Mouse (Mus musculus) olfactory bulb, adult 2 months (tissue): ENCODE results near the gene Tubgcp5.

Experiments
- CTCF ChIP-seq: fragments of 200-500 bp; IDR thresholded peaks from 2 replicates; pipeline ENCODE4 v1.5.1; 2012; ENCODE audit warnings: low read depth, mild to moderate bottlenecking, low read length, moderate library complexity; ENCODE audit not compliant: insufficient read depth
- POLR2A ChIP-seq: fragments of 200-500 bp; IDR thresholded peaks from 2 replicates; pipeline ENCODE4 v1.6.1; 2012; ENCODE audit warnings: mild to moderate bottlenecking, low read depth, low read length, moderate library complexity; ENCODE audit not compliant: insufficient read depth

DNA sequence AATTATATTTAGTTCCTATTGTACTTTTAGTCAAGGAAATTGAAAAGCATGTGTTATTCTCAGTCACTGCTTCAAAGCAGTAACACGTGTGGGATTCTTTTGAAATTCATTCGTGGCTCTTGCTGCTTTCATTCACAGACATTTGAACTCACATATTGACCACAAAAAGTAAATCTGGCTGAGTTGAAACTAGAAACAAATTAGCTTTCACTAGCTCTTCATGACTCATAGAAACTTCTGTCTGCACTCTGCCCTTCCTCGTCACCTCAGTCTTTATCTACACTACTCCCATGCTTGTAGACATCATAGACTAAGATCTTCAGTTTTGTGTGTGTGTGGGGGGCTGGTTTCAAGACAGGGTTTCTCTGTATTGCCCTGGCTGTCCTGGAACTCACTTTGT is 6.0 kb downstream of the Tubgcp5 start:
- no peak for TF ChIP-seq POLR2A
- no peak for TF ChIP-seq CTCF
